Mouse (Mus musculus) hematopoietic stem cell, adult 5-6 weeks (primary cell): Measurements from ENCODE around the gene Serpinb9b. TPM values are rescaled to one million over a fixed set of nuclear protein-coding genes. Genes with fewer than 3 reads are reported as not detected.

Source experiments
- ATAC-seq, 2 experiments: fragments of 125-278 bp in 1 of 2; replicated peaks in 1 of 2; 2 replicates each; pipeline ENCODE4 v1.8.0; 2016 to 2017; ENCODE audit warnings: inconsistent platforms in 2 of 2, mild to moderate bottlenecking in 2 of 2, moderate number of reproducible peaks in 2 of 2, low read depth in 1 of 2, moderate TSS enrichment in 1 of 2; ENCODE audit not compliant: low FRiP score in 2 of 2, poor library complexity in 2 of 2, severe bottlenecking in 2 of 2, insufficient read depth in 1 of 2, low TSS enrichment in 1 of 2
- total RNA-seq: library from RNA; stranded (forward); fragments of 172-1452, 232-1000 nt; gene quantifications from 2 replicates; pipeline ENCODE4 v1.2.3, GENCODE M21; 2017

Serpinb9b gene
- not detected in 2 replicates for total RNA-seq

GRCm38 (mm10) chr13:33027244-33027643 lies at the start of gene Serpinb9b:
Serpinb9b (plus strand) TSS chr13:33027416.
- no peak for ATAC-seq

GRCm38 (mm10) chr13:32982556-32983042 lies 44.6 kb upstream of the Serpinb9b start:
- no peak for ATAC-seq

GRCm38 (mm10) chr13:32986256-32986655 lies 41.0 kb upstream of the Serpinb9b start:
- ATAC-seq = no peak

GRCm38 (mm10) chr13:32993152-32993893 lies 33.9 kb upstream of the Serpinb9b start:
- ATAC-seq = peak; percentile 29 to 72; a peak in 2 of 4 replicates

GRCm38 (mm10) chr13:32993894-32994242 lies 33.3 kb upstream of the Serpinb9b start:
- ATAC-seq = no peak

- no peak for ATAC-seq
Observed at GRCm38 (mm10) chr13:32995051-32995450, 32.2 kb upstream of the Serpinb9b start.

- no peak for ATAC-seq
Observed at GRCm38 (mm10) chr13:33001341-33001740, 25.9 kb upstream of the Serpinb9b start.

GRCm38 (mm10) chr13:33002950-33003349 lies 24.3 kb upstream of the Serpinb9b start, which contains the start of gene Serpinb9:
Serpinb9 (plus strand) TSS chr13:33003250.
- no peak for ATAC-seq

GRCm38 (mm10) chr13:33003523-33004413 lies 23.4 kb upstream of the Serpinb9b start:
- peak; percentile 24 to 44; a peak in 3 of 4 replicates for ATAC-seq

GRCm38 (mm10) chr13:33004414-33005105 lies 22.7 kb upstream of the Serpinb9b start:
- peak; percentile 98 for ATAC-seq

GRCm38 (mm10) chr13:33005501-33006075 lies 21.6 kb upstream of the Serpinb9b start:
- ATAC-seq = no peak

GRCm38 (mm10) chr13:33006555-33006954 lies 20.7 kb upstream of the Serpinb9b start:
- ATAC-seq = no peak

- no peak for ATAC-seq
Observed at GRCm38 (mm10) chr13:33012395-33012794, 14.8 kb upstream of the Serpinb9b start.

GRCm38 (mm10) chr13:33013271-33013670 lies 13.9 kb upstream of the Serpinb9b start:
- no peak for ATAC-seq

GRCm38 (mm10) chr13:33022371-33022770 lies 4.8 kb upstream of the Serpinb9b start:
- ATAC-seq = no peak

GRCm38 (mm10) chr13:33026427-33027057 lies 674 bp upstream of the Serpinb9b start:
- no peak for ATAC-seq

- no peak for ATAC-seq
Observed at GRCm38 (mm10) chr13:33028146-33028545, 930 bp downstream of the Serpinb9b start.
